Mouse (Mus musculus): ENCODE measurements at regions not wholly inside any gene's neighbourhood (a gene's known extent, or its start where the extent isn't known, plus 50 kb on each side); places are given as distances from the start of the nearest gene placed in this dataset.

DNA sequence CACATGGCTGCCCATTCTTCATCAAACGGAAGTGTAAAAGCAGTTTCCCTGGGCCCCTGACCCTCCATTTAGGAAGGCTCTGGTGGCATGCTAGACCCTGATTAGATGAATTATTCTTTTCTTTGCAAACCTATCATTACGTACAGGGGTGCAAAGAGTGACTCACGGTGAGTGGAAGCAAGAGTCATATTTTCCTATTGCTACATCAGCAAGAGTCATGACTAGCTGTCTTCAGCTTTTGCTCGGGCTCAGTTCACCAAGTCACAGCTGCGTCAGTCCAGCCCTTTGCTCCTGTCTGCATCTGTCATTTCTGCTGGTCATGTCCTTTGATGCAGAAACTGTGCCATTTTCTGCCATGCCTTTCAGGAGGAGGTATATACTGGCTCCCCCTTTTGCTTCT, 168.7 kb downstream of the Gpam start:
- Histone ChIP-seq H3K4me1 (ENCODE audit: control insufficient read depth, insufficient read depth, low read length) (no peaks in the 10 kb centered on the region), H3K4me3 (ENCODE audit: insufficient read depth, low read depth, low read length) (no peak overlapping the region), H3K79me2 (ENCODE audit: control insufficient read depth, insufficient read depth, low read length) (no peaks in the 10 kb centered on the region), H3K27me3 (ENCODE audit: control insufficient read depth, insufficient read depth, low read length) (no peaks in the 10 kb centered on the region), H3K36me3 (ENCODE audit: control insufficient read depth, insufficient read depth, low read length) (no peaks in the 10 kb centered on the region), H3K27ac (replicated peaks; ENCODE audit: insufficient read depth, low read depth, low read length) (no peak overlapping the region), H3K9ac (ENCODE audit: low read depth, low read length) (no peak overlapping the region)
- TF ChIP-seq POLR2A (IDR thresholded peaks at IDR 0.05; ENCODE audit: extremely low read depth, insufficient read depth, low read length) (no peak), CTCF (IDR thresholded peaks at IDR 0.05; ENCODE audit: low read depth, low read length) (no peak)
- DNase-seq (ENCODE audit: extremely low read depth, low read depth, low spot score): no peak
- 85% methylated on average over 5 of the region's 5 CpGs for WGBS

DNA sequence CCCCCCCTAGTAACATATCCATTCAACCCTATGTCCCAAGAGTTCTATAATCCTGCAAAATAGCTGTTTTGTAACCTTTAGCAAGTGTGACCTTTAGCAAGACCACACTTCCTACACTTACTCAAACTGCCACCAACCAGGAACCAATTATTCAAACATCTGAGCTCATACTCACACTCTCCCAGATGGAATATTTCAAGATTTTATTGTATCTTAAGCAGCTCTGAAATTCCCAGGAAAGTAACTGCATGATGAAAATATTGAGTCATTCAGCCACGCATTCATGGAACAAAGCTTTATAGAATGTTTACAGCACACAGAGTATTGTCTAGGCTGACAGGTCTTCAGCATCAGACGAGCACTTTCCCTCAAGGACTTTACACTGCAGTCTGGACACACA, 171.9 kb downstream of the Gpam start:
- no peaks in the 10 kb centered on the region for H3K27me3 ChIP-seq (ENCODE audit: control insufficient read depth, insufficient read depth, low read length)
- 71% methylated on average over 2 of the region's 2 CpGs for WGBS

DNA sequence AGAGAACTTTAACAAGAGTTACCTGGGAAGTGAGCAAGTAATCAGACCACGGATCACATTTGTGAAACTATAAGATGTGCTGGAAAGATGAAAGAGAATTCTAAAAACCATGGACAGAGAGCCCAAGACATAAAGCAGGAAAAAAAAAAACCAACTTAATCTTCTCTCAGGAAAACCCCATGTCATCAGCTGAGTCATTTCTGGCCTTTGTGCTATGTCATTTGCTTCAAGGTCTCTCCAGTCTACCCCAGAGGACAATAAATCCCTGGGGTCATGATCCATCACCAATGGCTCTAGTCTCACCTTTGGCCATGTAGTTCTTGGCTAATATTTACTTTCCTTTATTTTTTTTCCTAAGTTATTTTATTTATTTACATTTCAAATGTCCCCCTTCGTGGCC, 174.5 kb downstream of the Gpam start:
- Histone ChIP-seq H3K4me3 (ENCODE audit: insufficient read depth, low read depth, low read length) (no peak overlapping the region), H3K27ac (replicated peaks; ENCODE audit: insufficient read depth, low read depth, low read length) (no peak overlapping the region), H3K27me3 (ENCODE audit: control insufficient read depth, insufficient read depth, low read length) (no peaks in the 10 kb centered on the region), H3K4me1 (ENCODE audit: control insufficient read depth, insufficient read depth, low read length) (no peaks in the 10 kb centered on the region), H3K9ac (ENCODE audit: low read depth, low read length) (no peak overlapping the region), H3K79me2 (ENCODE audit: control insufficient read depth, insufficient read depth, low read length) (no peaks in the 10 kb centered on the region), H3K36me3 (ENCODE audit: control insufficient read depth, insufficient read depth, low read length) (no peaks in the 10 kb centered on the region)
- no peak for DNase-seq (ENCODE audit: extremely low read depth, low read depth, low spot score)
- TF ChIP-seq POLR2A (IDR thresholded peaks at IDR 0.05; ENCODE audit: extremely low read depth, insufficient read depth, low read length) (no peak), CTCF (IDR thresholded peaks at IDR 0.05; ENCODE audit: low read depth, low read length) (no peak)
- 53% methylated on average over 2 of the region's 2 CpGs for WGBS

More for the DNA sequence above, 171.9 kb downstream of the Gpam start:
- H3K4me3 ChIP-seq (ENCODE audit: insufficient read depth, low read depth, low read length): no peak overlapping the region
- no peaks in the 10 kb centered on the region for H3K79me2 ChIP-seq (ENCODE audit: control insufficient read depth, insufficient read depth, low read length)
- no peaks in the 10 kb centered on the region for H3K4me1 ChIP-seq (ENCODE audit: control insufficient read depth, insufficient read depth, low read length)
- no peak overlapping the region for H3K9ac ChIP-seq (ENCODE audit: low read depth, low read length)
- no peaks in the 10 kb centered on the region for H3K36me3 ChIP-seq (ENCODE audit: control insufficient read depth, insufficient read depth, low read length)
- no peak overlapping the region for H3K27ac ChIP-seq (replicated peaks; ENCODE audit: insufficient read depth, low read depth, low read length)
- DNase-seq (ENCODE audit: extremely low read depth, low read depth, low spot score): no peak
- TF ChIP-seq CTCF (IDR thresholded peaks at IDR 0.05; ENCODE audit: low read depth, low read length) (no peak), POLR2A (IDR thresholded peaks at IDR 0.05; ENCODE audit: extremely low read depth, insufficient read depth, low read length) (no peak)

GRCm38 (mm10) chr19:54948359-54949127, 178.5 kb downstream of the Gpam start:
- no peak overlapping the region for H3K27ac ChIP-seq (replicated peaks; ENCODE audit: insufficient read depth, low read depth, low read length)
- no peaks in the 10 kb centered on the region for H3K36me3 ChIP-seq (ENCODE audit: control insufficient read depth, insufficient read depth, low read length)
- no peak for DNase-seq (ENCODE audit: extremely low read depth, low read depth, low spot score)
- WGBS: 69% methylated on average over 7 of the region's 7 CpGs
- H3K9ac ChIP-seq (ENCODE audit: low read depth, low read length): no peak overlapping the region
- H3K27me3 ChIP-seq (ENCODE audit: control insufficient read depth, insufficient read depth, low read length): no peaks in the 10 kb centered on the region
- H3K4me1 ChIP-seq (ENCODE audit: control insufficient read depth, insufficient read depth, low read length): no peaks in the 10 kb centered on the region
- no peaks in the 10 kb centered on the region for H3K79me2 ChIP-seq (ENCODE audit: control insufficient read depth, insufficient read depth, low read length)
- TF ChIP-seq CTCF (IDR thresholded peaks at IDR 0.05; ENCODE audit: low read depth, low read length) (no peak), POLR2A (IDR thresholded peaks at IDR 0.05; ENCODE audit: extremely low read depth, insufficient read depth, low read length) (no peak)
- no peak overlapping the region for H3K4me3 ChIP-seq (ENCODE audit: insufficient read depth, low read depth, low read length)

- no peak overlapping the region for H3K4me3 ChIP-seq (ENCODE audit: insufficient read depth, low read depth, low read length)
- no peaks in the 10 kb centered on the region for H3K36me3 ChIP-seq (ENCODE audit: control insufficient read depth, insufficient read depth, low read length)
- H3K27me3 ChIP-seq (ENCODE audit: control insufficient read depth, insufficient read depth, low read length): no peaks in the 10 kb centered on the region
- TF ChIP-seq POLR2A (IDR thresholded peaks at IDR 0.05; ENCODE audit: extremely low read depth, insufficient read depth, low read length) (no peak), CTCF (IDR thresholded peaks at IDR 0.05; ENCODE audit: low read depth, low read length) (no peak)
- 92% methylated on average over 3 of the region's 3 CpGs for WGBS
- H3K4me1 ChIP-seq (ENCODE audit: control insufficient read depth, insufficient read depth, low read length): no peaks in the 10 kb centered on the region
- H3K27ac ChIP-seq (replicated peaks; ENCODE audit: insufficient read depth, low read depth, low read length): no peak overlapping the region
- no peak for DNase-seq (ENCODE audit: extremely low read depth, low read depth, low spot score)
- H3K79me2 ChIP-seq (ENCODE audit: control insufficient read depth, insufficient read depth, low read length): no peaks in the 10 kb centered on the region
- no peak overlapping the region for H3K9ac ChIP-seq (ENCODE audit: low read depth, low read length)
These were observed 179.5 kb downstream of the Gpam start for GRCm38 (mm10) chr19:54947583-54947982.

- 47% methylated on average over 5 of the region's 5 CpGs for WGBS
These were observed 194.5 kb downstream of the Gpam start for GRCm38 (mm10) chr19:54932579-54932978.

More at GRCm38 (mm10) chr19:54932579-54932978, 194.5 kb downstream of the Gpam start:
- no peaks in the 10 kb centered on the region for H3K4me1 ChIP-seq (ENCODE audit: control insufficient read depth, insufficient read depth, low read length)
- H3K4me3 ChIP-seq (ENCODE audit: insufficient read depth, low read depth, low read length): no peak overlapping the region
- no peaks in the 10 kb centered on the region for H3K79me2 ChIP-seq (ENCODE audit: control insufficient read depth, insufficient read depth, low read length)
- no peak for TF ChIP-seq POLR2A (IDR thresholded peaks at IDR 0.05; ENCODE audit: extremely low read depth, insufficient read depth, low read length)
- H3K36me3 ChIP-seq (ENCODE audit: control insufficient read depth, insufficient read depth, low read length): no peaks in the 10 kb centered on the region
- H3K9ac ChIP-seq (ENCODE audit: low read depth, low read length): no peak overlapping the region
- no peaks in the 10 kb centered on the region for H3K27me3 ChIP-seq (ENCODE audit: control insufficient read depth, insufficient read depth, low read length)
- H3K27ac ChIP-seq (replicated peaks; ENCODE audit: insufficient read depth, low read depth, low read length): no peak overlapping the region
- no peak for DNase-seq (ENCODE audit: extremely low read depth, low read depth, low spot score)
